Mouse (Mus musculus) kidney, postnatal 4 days (tissue): ENCODE results near the gene En1.

Experiments
- DNase-seq, 2 experiments: peaks; one replicate each; pipeline ENCODE4 v3.0.0; 2021; ENCODE audit warnings: mixed read lengths in 2 of 2

Gene En1

GRCm38 (mm10) chr1:120628821-120629220 lies 26.6 kb downstream of the En1 start:
- no peak for DNase-seq

- DNase-seq, result peak in 1 of 2 experiments; percentile 3
Measured at GRCm38 (mm10) chr1:120643380-120643779, 41.2 kb downstream of the En1 start.

GRCm38 (mm10) chr1:120643848-120644711 lies 41.9 kb downstream of the En1 start:
- DNase-seq, result peak; percentile 13 to 31

GRCm38 (mm10) chr1:120644755-120645154 lies 42.5 kb downstream of the En1 start:
- DNase-seq, result no peak

GRCm38 (mm10) chr1:120650068-120650467 lies 47.9 kb downstream of the En1 start:
- DNase-seq, result no peak

- DNase-seq, result no peak
Measured at GRCm38 (mm10) chr1:120651997-120652396, 49.8 kb downstream of the En1 start.

- DNase-seq, result peak; percentile 62 to 75
Measured at GRCm38 (mm10) chr1:120654950-120655396, 52.8 kb downstream of the En1 start.
